Mouse (Mus musculus) midbrain, embryonic 11.5 days (tissue): Measurements from ENCODE around the gene Syne1. TPM values are rescaled to one million over a fixed set of nuclear protein-coding genes. Genes with fewer than 3 reads are reported as not detected.

ENCODE experiments used
- ATAC-seq: fragments of 200-750 bp; cut with Nextera tagmentation; 2 replicates; pipeline ENCODE4 v1.8.0; 2017; ENCODE audit warnings: moderate TSS enrichment, moderate library complexity; ENCODE audit not compliant: low FRiP score
- DNase-seq: peaks from one replicate; pipeline ENCODE4 v3.0.0; 2015; ENCODE audit warnings: low spot score; ENCODE audit errors: missing footprints
- H3K27ac ChIP-seq: fragments of 300-500 bp; sonication (generic); 2 replicates; pipeline ENCODE4 v1.5.1; 2014; ENCODE audit warnings: low read depth, low read length
- H3K27me3 ChIP-seq: fragments of 300-500 bp; sonication (generic); 2 replicates; pipeline ENCODE4 v1.6.1; 2014; ENCODE audit warnings: mild to moderate bottlenecking, low read length, moderate library complexity, mixed read lengths; ENCODE audit not compliant: control insufficient read depth, insufficient read depth
- H3K36me3 ChIP-seq: fragments of 300-500 bp; sonication (generic); 2 replicates; pipeline ENCODE4 v1.6.1; 2014; ENCODE audit warnings: mild to moderate bottlenecking, low read length, moderate library complexity, mixed read lengths; ENCODE audit not compliant: control insufficient read depth, insufficient read depth
- H3K4me1 ChIP-seq: fragments of 300-500 bp; sonication (generic); 2 replicates; pipeline ENCODE4 v1.6.1; 2014; ENCODE audit warnings: low read length; ENCODE audit not compliant: control insufficient read depth, insufficient read depth
- H3K4me2 ChIP-seq: fragments of 300-500 bp; sonication (generic); 2 replicates; pipeline ENCODE4 v1.6.1; 2014; ENCODE audit warnings: mild to moderate bottlenecking, moderate library complexity
- H3K4me3 ChIP-seq: fragments of 300-500 bp; sonication (generic); 2 replicates; pipeline ENCODE4 v1.5.1; 2014; ENCODE audit warnings: low read depth, low read length
- H3K9ac ChIP-seq: fragments of 300-500 bp; sonication (generic); 2 replicates; pipeline ENCODE4 v1.6.1; 2014; ENCODE audit warnings: low read length
- H3K9me3 ChIP-seq: fragments of 300-500 bp; sonication (generic); 2 replicates; pipeline ENCODE4 v1.6.1; 2016; ENCODE audit warnings: low read length; ENCODE audit not compliant: control insufficient read depth
- WGBS: fragments of 180-500 bp; shearing (Covaris S2); extraction: QIAGEN DNeasy Blood & Tissue Kit; methylation state at CpG from one replicate; pipeline ENCODE4 v1.1.7; 2014; 5-methylcytosine and 5-hydroxymethylcytosine counted together
- polyA plus RNA-seq: library from polyadenylated mRNA; unstranded; fragments of >200 nt; fragmentation: Nextera tagmentation; extraction: Ambion mirVana; gene quantifications from 2 replicates; pipeline ENCODE4 v1.2.1, GENCODE M21; 2014

Gene Syne1
- polyA plus RNA-seq, 1 experiment from 2014 or later: 2.9 TPM

- ATAC-seq (no peak), DNase-seq (no peak)
- 86% methylated on average over 4 of the region's 4 CpGs for WGBS
- Histone ChIP-seq H3K36me3 (no peaks in the 10 kb centered on the region), H3K4me1 (no peaks in the 10 kb centered on the region), H3K27ac (no peak overlapping the region), H3K4me2 (no peak overlapping the region), H3K4me3 (no peak overlapping the region), H3K9ac (no peak overlapping the region), H3K27me3 (no peaks in the 10 kb centered on the region), H3K9me3 (0 out of 2 replicates have a peak, but pooled peaks cover 3% of the 10 kb centered on the region)
Measured at GRCm38 (mm10) chr10:5423984-5424383, 127.3 kb downstream of the Syne1 start.

GRCm38 (mm10) chr10:5415730-5416129 lies 135.6 kb downstream of the Syne1 start:
- ATAC-seq (no peak), DNase-seq (no peak)
- no peaks in the 10 kb centered on the region for H3K27me3 ChIP-seq
- no peak overlapping the region for H3K27ac ChIP-seq
- H3K36me3 ChIP-seq: no peaks in the 10 kb centered on the region
- WGBS: 86% methylated on average over 3 of the region's 3 CpGs
- no peak overlapping the region for H3K4me3 ChIP-seq
- H3K9ac ChIP-seq: no peak overlapping the region
- no peaks in the 10 kb centered on the region for H3K9me3 ChIP-seq
- H3K4me2 ChIP-seq: no peak overlapping the region
- H3K4me1 ChIP-seq: no peaks in the 10 kb centered on the region; the same call in 1 of the 2 replicates

GRCm38 (mm10) chr10:5384131-5384776 lies 167.0 kb downstream of the Syne1 start:
- Histone ChIP-seq H3K4me3 (no peak overlapping the region), H3K4me2 (no peak overlapping the region), H3K4me1 (no peaks in the 10 kb centered on the region), H3K36me3 (no peaks in the 10 kb centered on the region), H3K27ac (no peak overlapping the region), H3K27me3 (no peaks in the 10 kb centered on the region), H3K9me3 (no peaks in the 10 kb centered on the region), H3K9ac (no peak overlapping the region)
- ATAC-seq (no peak), DNase-seq (no peak)
- WGBS: 86% methylated on average over 6 of the region's 6 CpGs

GRCm38 (mm10) chr10:5381536-5381935 lies 169.7 kb downstream of the Syne1 start:
- no peaks in the 10 kb centered on the region for H3K36me3 ChIP-seq
- H3K4me2 ChIP-seq: no peak overlapping the region
- WGBS: 94% methylated on average over 4 of the region's 4 CpGs
- no peaks in the 10 kb centered on the region for H3K9me3 ChIP-seq
- DNase-seq (no peak), ATAC-seq (no peak)
- no peaks in the 10 kb centered on the region for H3K27me3 ChIP-seq
- no peak overlapping the region for H3K4me3 ChIP-seq
- no peak overlapping the region for H3K9ac ChIP-seq
- no peak overlapping the region for H3K27ac ChIP-seq
- no peaks in the 10 kb centered on the region for H3K4me1 ChIP-seq

- Histone ChIP-seq H3K4me1 (no peaks in the 10 kb centered on the region), H3K27me3 (no peaks in the 10 kb centered on the region), H3K9me3 (no peaks in the 10 kb centered on the region), H3K9ac (no peak overlapping the region), H3K27ac (no peak overlapping the region), H3K4me2 (no peak overlapping the region), H3K4me3 (no peak overlapping the region), H3K36me3 (no peaks in the 10 kb centered on the region)
- DNase-seq: no peak
- ATAC-seq: no peak
- 79% methylated on average over 2 of the region's 2 CpGs for WGBS
Measured at GRCm38 (mm10) chr10:5378969-5379368, 172.3 kb downstream of the Syne1 start.

- Histone ChIP-seq H3K9ac (no peak overlapping the region), H3K4me3 (no peak overlapping the region), H3K4me2 (no peak overlapping the region), H3K27me3 (no peaks in the 10 kb centered on the region), H3K4me1 (no peaks in the 10 kb centered on the region), H3K36me3 (no peaks in the 10 kb centered on the region), H3K9me3 (no peaks in the 10 kb centered on the region), H3K27ac (no peak overlapping the region)
- DNase-seq: no peak
- WGBS: 86% methylated on average over 4 of the region's 4 CpGs
- ATAC-seq: no peak
Measured at GRCm38 (mm10) chr10:5369599-5369998, 181.7 kb downstream of the Syne1 start.

- no peak overlapping the region for H3K9ac ChIP-seq
- DNase-seq (no peak), ATAC-seq (no peak)
- no peak overlapping the region for H3K27ac ChIP-seq
- H3K27me3 ChIP-seq: no peaks in the 10 kb centered on the region
- H3K4me3 ChIP-seq: no peak overlapping the region
- H3K4me2 ChIP-seq: no peak overlapping the region
- H3K4me1 ChIP-seq: no peaks in the 10 kb centered on the region
- WGBS: 91% methylated on average over 6 of the region's 6 CpGs
- no peaks in the 10 kb centered on the region for H3K9me3 ChIP-seq
- no peaks in the 10 kb centered on the region for H3K36me3 ChIP-seq
Measured at GRCm38 (mm10) chr10:5368266-5368665, 183.0 kb downstream of the Syne1 start.

GRCm38 (mm10) chr10:5367465-5368011 lies 183.7 kb downstream of the Syne1 start:
- WGBS: 77% methylated on average over 12 of the region's 12 CpGs
- no peaks in the 10 kb centered on the region for H3K27me3 ChIP-seq
- no peaks in the 10 kb centered on the region for H3K36me3 ChIP-seq
- DNase-seq (no peak), ATAC-seq (no peak)
- H3K4me3 ChIP-seq: no peak overlapping the region
- H3K9ac ChIP-seq: no peak overlapping the region
- H3K9me3 ChIP-seq: no peaks in the 10 kb centered on the region
- H3K4me1 ChIP-seq: no peaks in the 10 kb centered on the region
- H3K27ac ChIP-seq: no peak overlapping the region
- no peak overlapping the region for H3K4me2 ChIP-seq

GRCm38 (mm10) chr10:5360560-5360959 lies 190.7 kb downstream of the Syne1 start:
- no peak overlapping the region for H3K27ac ChIP-seq
- ATAC-seq (no peak), DNase-seq (no peak)
- 58% methylated on average over 7 of the region's 7 CpGs for WGBS
- no peaks in the 10 kb centered on the region for H3K4me1 ChIP-seq
- no peaks in the 10 kb centered on the region for H3K9me3 ChIP-seq
- no peaks in the 10 kb centered on the region for H3K27me3 ChIP-seq
- no peaks in the 10 kb centered on the region for H3K36me3 ChIP-seq
- no peak overlapping the region for H3K4me2 ChIP-seq
- no peak overlapping the region for H3K9ac ChIP-seq
- H3K4me3 ChIP-seq: no peak overlapping the region
